Mouse (Mus musculus) CH12.LX (cell line): ENCODE data around the gene Gm17455.

Experiments used
- KAT2A ChIP-seq: IDR thresholded peaks from 2 replicates; pipeline ENCODE4 v1.6.1; 2012; ENCODE audit warnings: low read length, improper control_type of control experiment, inconsistent platforms; ENCODE audit not compliant: insufficient replicate concordance
- POLR2A ChIP-seq: IDR thresholded peaks from 2 replicates; pipeline ENCODE4 v1.6.1; 2011; ENCODE audit warnings: low read depth, mild to moderate bottlenecking, improper control_type of control experiment, low read length

DNA sequence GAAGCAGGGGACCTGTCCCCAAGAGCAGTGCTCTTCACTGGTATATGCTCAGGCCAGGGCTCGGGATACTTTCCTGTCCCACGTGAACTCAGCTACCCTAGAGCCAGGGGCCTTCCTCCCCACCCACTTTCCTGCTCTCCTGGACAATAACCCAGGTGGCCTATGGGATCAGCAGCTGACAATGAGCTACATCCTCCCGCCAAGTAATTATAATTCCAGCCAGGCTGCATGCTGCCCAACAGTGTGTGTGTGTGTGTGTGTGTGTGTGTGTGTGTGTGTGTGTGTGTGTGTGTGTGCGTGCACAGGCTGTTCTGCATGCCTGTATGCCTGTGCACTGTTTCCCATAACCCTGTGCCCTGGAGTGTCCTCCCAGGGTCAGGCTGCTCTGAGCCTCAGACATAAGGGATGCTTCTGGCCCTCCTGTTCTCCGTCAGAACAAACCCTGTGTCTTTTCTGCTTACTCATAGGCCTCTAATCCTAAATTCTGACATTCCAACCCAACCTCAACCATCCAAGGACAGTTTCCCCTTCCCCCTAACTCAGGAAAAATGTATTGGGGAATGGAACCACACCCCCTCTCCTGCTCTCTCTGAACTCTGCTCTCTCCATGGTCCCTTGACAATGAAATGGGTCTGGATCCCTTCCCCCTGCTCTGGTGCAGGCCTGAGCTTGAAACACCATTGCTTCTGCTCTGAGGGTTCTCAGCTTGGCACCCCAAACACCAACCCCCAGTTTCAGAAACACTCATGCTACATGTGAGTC, 46.1 kb upstream of the Gm17455 start:
- TF ChIP-seq POLR2A (no peak), KAT2A (no peak)
